Mouse (Mus musculus) heart, adult 2 months (tissue): ENCODE data around the gene Acsf3. TPM values are rescaled to one million over a fixed set of nuclear protein-coding genes. Genes with fewer than 3 reads are reported as not detected.
A peak's percentile ranks its signal among the peaks of the same experiment; 100 is the strongest.

Experiments
- DNase-seq, 2 experiments: peaks; one replicate each; pipeline ENCODE4 v3.0.0; 2021
- H3K27ac ChIP-seq: fragments of 200-600 bp; 2 replicates; pipeline ENCODE4 v1.8.1; 2022
- H3K27me3 ChIP-seq: fragments of 200-500 bp; 2 replicates; pipeline ENCODE4 v1.6.1; 2012; ENCODE audit warnings: mild to moderate bottlenecking, low read length, inconsistent platforms, mixed read lengths; ENCODE audit not compliant: control insufficient read depth, insufficient read depth
- H3K36me3 ChIP-seq: fragments of 200-500 bp; 2 replicates; pipeline ENCODE4 v1.6.1; 2012; ENCODE audit warnings: low read length, inconsistent platforms; ENCODE audit not compliant: control insufficient read depth, insufficient read depth
- H3K4me1 ChIP-seq: fragments of 200-500 bp; 2 replicates; pipeline ENCODE4 v1.6.1; 2011; ENCODE audit warnings: low read length; ENCODE audit not compliant: control insufficient read depth, insufficient read depth
- H3K4me3 ChIP-seq: fragments of 200-600 bp; 2 replicates; pipeline ENCODE4 v1.8.1; 2022
- H3K79me2 ChIP-seq: fragments of 200-500 bp; replicated peaks from 2 replicates; pipeline ENCODE4 v1.6.1; 2012; ENCODE audit warnings: mild to moderate bottlenecking, inconsistent platforms, low read length, moderate library complexity, mixed read lengths; ENCODE audit not compliant: control insufficient read depth, insufficient read depth
- H3K9ac ChIP-seq: fragments of 200-500 bp; 2 replicates; pipeline ENCODE4 v1.6.1; 2012; ENCODE audit warnings: low read depth, mild to moderate bottlenecking, control low read depth, inconsistent platforms, low read length, mixed read lengths
- CTCF ChIP-seq: fragments of 200-600 bp; IDR thresholded peaks from 2 replicates; pipeline ENCODE4 v1.8.1; 2022; ENCODE audit warnings: antibody characterized with exemption, mild to moderate bottlenecking, moderate library complexity
- EP300 ChIP-seq: fragments of 200-500 bp; IDR thresholded peaks from 2 replicates; pipeline ENCODE4 v1.6.1; 2011; ENCODE audit warnings: low read depth, low read length, control low read depth; ENCODE audit not compliant: insufficient read depth
- POLR2A ChIP-seq: fragments of 200-500 bp; IDR thresholded peaks from 2 replicates; pipeline ENCODE4 v1.6.1; 2011; ENCODE audit warnings: mild to moderate bottlenecking, low read depth, low read length, control low read depth; ENCODE audit not compliant: insufficient read depth
- WGBS: fragments of 180-500 bp; shearing (Covaris S2); methylation state at CpG from one replicate; pipeline ENCODE4 v1.1.7; 2018; 5-methylcytosine and 5-hydroxymethylcytosine counted together
- intact Hi-C: fragments of 180-260 bp; cut with DNase I; formaldehyde crosslinking; loops from one replicate; pipeline ENCODE4 v1.15.1; 2025
- long read RNA-seq: library from polyadenylated mRNA; stranded (forward); transcript quantifications from one replicate; pipeline ENCODE4 v2.0.0, GENCODE M21; 2021
- polyA plus RNA-seq: library from polyadenylated mRNA; depleted of rRNA; stranded (reverse); fragments of >200 nt; gene quantifications from 2 replicates; pipeline ENCODE4 v1.2.3, GENCODE M21; 2012; rRNA removed
- total RNA-seq, 2 experiments: library from RNA; stranded (reverse); gene quantifications; 2 replicates each; pipeline ENCODE4 v1.2.3; 2021

Acsf3 gene
- total RNA-seq (10 to 100 TPM; 25.1 to 29.6 TPM), polyA plus RNA-seq (25.6 and 33.6 TPM in 2 replicates)
- long read RNA-seq, transcript Acsf3-201 (10 exons, 2,206 nt): major isoform, 5 of 15 reads
- long read RNA-seq, partial matches to known transcripts: 6 of 15 reads
- long read RNA-seq, other reads (novel, unspliced or antisense): 2 of 15 reads

DNA sequence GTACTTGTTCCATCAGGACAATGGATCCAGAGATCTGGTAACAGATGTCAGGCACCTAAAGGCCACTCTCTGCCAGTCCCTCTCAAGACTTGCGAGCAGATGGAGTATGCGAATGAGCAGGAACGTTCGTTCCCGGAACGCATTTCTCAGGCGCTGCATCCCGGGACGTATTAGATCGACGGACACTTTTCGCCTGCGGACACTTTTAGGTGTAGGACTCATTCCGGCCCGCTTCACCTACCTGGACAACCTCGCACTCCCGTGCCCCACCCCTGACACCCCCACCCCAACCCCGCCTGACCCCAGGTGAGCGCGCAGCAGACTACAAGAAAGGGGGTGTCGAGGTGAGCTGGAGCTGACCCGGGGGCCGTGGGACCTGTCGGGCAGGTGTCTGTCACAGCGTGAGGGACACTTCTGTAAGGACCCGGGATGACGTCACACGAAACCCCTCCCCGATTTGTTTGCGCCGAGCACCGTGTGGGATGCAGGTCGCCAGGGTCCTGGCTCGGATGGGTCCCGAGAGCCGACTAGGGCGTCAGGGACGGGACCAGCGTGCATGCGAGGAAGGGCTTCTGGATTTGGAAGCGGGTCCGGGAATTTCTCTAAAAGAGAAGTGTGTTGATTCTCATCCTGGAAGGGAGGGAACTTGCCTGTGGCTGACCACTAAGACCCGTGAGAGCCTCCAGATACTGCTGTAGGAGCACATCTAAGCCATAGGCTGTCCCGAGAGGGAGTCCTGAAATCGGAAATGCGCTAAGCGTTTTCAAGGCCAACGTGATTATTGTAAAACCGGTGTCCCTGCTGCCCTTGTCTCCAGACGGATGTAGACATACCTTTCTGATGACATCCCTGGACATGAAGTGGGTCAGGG is at the start of gene Acsf3:
Gene Acsf3 (plus strand): TSS at position 202 of the 871 bp plus-strand sequence.
- Histone ChIP-seq H3K4me1 (peaks cover 3% of the 10 kb centered on the region), H3K27me3 (no peaks in the 10 kb centered on the region), H3K36me3 (no peaks in the 10 kb centered on the region), H3K27ac (peak within 1 kb of the TSS; percentile 67), H3K79me2 (no peaks in the 10 kb centered on the region), H3K4me3 (peak within 1 kb of the TSS; percentile 80), H3K9ac (peak within 1 kb of the TSS; percentile 84)
- DNase-seq: peak; percentile 49 to 71
- intact Hi-C loops: loop anchor here (10.0 kb wide), 1 partner anchor 91 kb away; no protein-coding TSS in a partner anchor
- WGBS: 1% methylated on average over 50 of the region's 50 CpGs
- TF ChIP-seq EP300 (peak; percentile 77; the same call in 1 of the 2 replicates), CTCF (no peak)

DNA sequence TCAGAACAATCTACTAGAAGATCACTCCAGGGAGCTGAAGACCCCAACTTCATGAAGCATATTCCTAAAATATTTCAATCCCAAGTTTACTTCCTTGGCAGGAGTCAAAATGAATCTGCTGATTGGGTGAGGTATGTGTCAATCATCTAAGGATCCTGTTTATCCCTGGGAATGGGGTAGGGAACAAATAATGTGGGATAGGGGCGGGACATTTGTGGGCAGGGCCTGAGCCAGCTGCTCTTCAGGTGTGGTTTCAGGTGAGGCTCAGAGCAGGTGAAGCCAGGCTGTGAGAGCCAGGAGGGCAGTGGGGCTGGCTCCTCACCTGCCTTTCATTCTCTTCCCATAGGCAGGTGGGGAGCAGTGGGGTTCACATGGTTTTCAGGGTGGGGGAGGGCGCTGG is 48.5 kb upstream of the Acsf3 start:
- H3K79me2 ChIP-seq: no peaks in the 10 kb centered on the region
- no peaks in the 10 kb centered on the region; the same call in 1 of the 2 replicates for H3K27me3 ChIP-seq
- DNase-seq: no peak
- H3K4me3 ChIP-seq: no peak overlapping the region
- no peak for TF ChIP-seq EP300
- TF ChIP-seq CTCF: no peak
- TF ChIP-seq POLR2A: no peak
- no peak overlapping the region for H3K9ac ChIP-seq
- no peaks in the 10 kb centered on the region for H3K36me3 ChIP-seq
- no peak overlapping the region for H3K27ac ChIP-seq
- intact Hi-C loops: no loop called here
- WGBS: 88% methylated on average over 2 of the region's 2 CpGs
- no peaks in the 10 kb centered on the region for H3K4me1 ChIP-seq

DNA sequence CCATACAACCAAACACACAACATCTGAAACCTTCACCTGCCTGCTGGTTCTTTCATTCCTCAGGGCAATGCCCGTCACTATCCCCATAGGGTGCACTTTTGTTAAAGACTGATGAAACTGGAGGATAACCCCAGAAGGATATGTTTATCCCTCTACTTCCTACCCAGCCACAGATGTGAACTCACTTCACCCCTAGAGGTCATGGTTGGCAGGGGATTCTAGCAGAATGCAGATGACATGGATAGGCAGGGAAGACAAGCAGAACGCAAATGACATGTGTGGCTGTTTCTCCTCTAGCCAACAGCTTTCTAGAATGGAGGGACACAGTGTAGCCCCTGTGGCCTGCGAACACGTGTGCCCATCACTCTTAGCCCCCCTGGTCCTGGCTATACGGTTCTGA is 47.9 kb upstream of the Acsf3 start:
- DNase-seq: no peak
- Histone ChIP-seq H3K4me3 (no peak overlapping the region), H3K9ac (no peak overlapping the region), H3K36me3 (no peaks in the 10 kb centered on the region), H3K27ac (no peak overlapping the region), H3K79me2 (no peaks in the 10 kb centered on the region), H3K4me1 (no peaks in the 10 kb centered on the region), H3K27me3 (no peaks in the 10 kb centered on the region; the same call in 1 of the 2 replicates)
- no peak for TF ChIP-seq EP300
- intact Hi-C loops: no loop called here
- 65% methylated on average over 5 of the region's 5 CpGs for WGBS

DNA sequence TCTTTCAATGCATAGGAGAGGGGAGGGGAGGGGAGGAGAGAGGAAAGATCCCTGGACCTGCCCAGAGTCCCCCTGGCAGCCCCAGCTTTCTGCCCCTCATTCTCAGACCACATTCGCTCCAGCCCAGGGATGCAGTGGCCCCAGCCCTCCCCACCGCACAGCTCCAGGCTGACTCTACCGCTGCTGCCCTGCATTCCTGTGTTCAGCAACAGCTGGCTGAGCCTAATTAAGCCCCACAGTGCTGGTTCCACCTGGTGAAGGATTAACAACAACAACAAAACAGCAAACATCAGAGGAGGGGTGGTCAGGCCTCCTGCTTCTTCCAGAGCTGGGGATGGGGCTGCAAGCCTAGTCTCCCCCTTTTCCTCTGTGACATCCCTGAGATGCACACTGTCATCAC is 46.7 kb upstream of the Acsf3 start:
- H3K9ac ChIP-seq: no peak overlapping the region
- no peaks in the 10 kb centered on the region; the same call in 1 of the 2 replicates for H3K27me3 ChIP-seq
- no peaks in the 10 kb centered on the region for H3K36me3 ChIP-seq
- H3K79me2 ChIP-seq: no peaks in the 10 kb centered on the region
- H3K27ac ChIP-seq: no peak overlapping the region
- TF ChIP-seq EP300 (no peak), CTCF (no peak), POLR2A (no peak)
- DNase-seq: no peak
- no peaks in the 10 kb centered on the region for H3K4me1 ChIP-seq
- intact Hi-C loops: no loop called here
- 42% methylated on average over 3 of the region's 3 CpGs for WGBS
- H3K4me3 ChIP-seq: no peak overlapping the region

DNA sequence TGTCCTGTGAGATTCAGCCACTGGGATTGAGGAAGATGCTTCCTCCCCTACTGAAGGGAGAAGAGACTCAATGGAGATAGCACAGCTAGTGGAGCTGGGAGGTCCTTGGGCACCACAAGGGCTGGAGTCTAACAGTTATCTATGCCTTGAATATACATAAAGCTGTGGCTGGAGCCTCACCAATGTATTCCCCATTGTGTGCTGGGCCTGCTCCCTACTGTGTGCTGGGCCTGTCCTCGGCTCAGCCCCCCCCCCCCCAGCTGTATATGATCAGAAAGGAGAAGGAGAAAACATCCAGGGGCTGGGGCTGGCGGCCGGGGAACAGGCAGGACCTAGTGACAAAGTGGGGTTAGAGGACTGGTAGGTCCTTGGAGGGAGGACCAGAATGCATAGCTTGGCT is 40.2 kb upstream of the Acsf3 start:
- Histone ChIP-seq H3K36me3 (no peaks in the 10 kb centered on the region), H3K79me2 (no peaks in the 10 kb centered on the region), H3K4me3 (no peak overlapping the region), H3K9ac (no peak overlapping the region), H3K4me1 (peaks cover 5% of the 10 kb centered on the region), H3K27ac (no peak overlapping the region), H3K27me3 (no peaks in the 10 kb centered on the region)
- TF ChIP-seq CTCF: no peak
- TF ChIP-seq POLR2A: no peak
- no peak for TF ChIP-seq EP300
- no peak for DNase-seq
- intact Hi-C loops: no loop called here
- WGBS: 80% methylated on average over 3 of the region's 3 CpGs
